Mouse (Mus musculus): ENCODE measurements around the gene Cradd. TPM values are rescaled to one million over a fixed set of nuclear protein-coding genes. Genes with fewer than 3 reads are reported as not detected.

Cradd gene
- total and polyA plus RNA-seq, 2 experiments: 8.9 to 24.7 TPM

DNA sequence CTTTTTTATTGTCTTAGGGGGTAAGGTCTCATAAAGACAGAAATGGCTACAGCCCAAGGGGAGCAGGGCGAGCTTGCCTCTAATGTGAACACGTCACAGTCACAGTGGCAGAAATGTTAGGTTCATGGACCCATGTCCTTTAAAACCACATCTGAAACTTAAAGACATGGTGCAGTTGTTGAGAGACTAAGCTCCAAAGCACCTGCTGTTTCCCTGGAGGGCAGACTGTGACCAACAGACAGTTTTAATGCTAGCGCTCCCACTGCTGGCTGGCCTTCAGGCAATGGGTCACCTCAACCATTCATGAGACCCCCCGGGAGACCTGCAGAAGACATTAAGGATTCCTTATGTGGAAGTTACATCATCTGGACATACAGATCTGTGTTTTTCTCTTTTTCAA, 141.5 kb downstream of the Cradd start:
- no peak for TF ChIP-seq CTCF (IDR thresholded peaks at IDR 0.05; ENCODE audit: low read depth, low read length)
- no peak for TF ChIP-seq POLR2A (IDR thresholded peaks at IDR 0.05; ENCODE audit: extremely low read depth, insufficient read depth, low read length)
- no peak overlapping the region for H3K27ac ChIP-seq (replicated peaks; ENCODE audit: insufficient read depth, low read depth, low read length)
- no peaks in the 10 kb centered on the region for H3K27me3 ChIP-seq (ENCODE audit: control insufficient read depth, insufficient read depth, low read length)
- no peaks in the 10 kb centered on the region for H3K4me1 ChIP-seq (ENCODE audit: control insufficient read depth, insufficient read depth, low read length)
- no peak overlapping the region for H3K4me3 ChIP-seq (ENCODE audit: insufficient read depth, low read depth, low read length)
- 96% methylated on average over 4 of the region's 4 CpGs for WGBS
- no peaks in the 10 kb centered on the region for H3K79me2 ChIP-seq (ENCODE audit: control insufficient read depth, insufficient read depth, low read length)
- DNase-seq (ENCODE audit: extremely low read depth, low read depth, low spot score): no peak
- no peak overlapping the region for H3K9ac ChIP-seq (ENCODE audit: low read depth, low read length)
- no peaks in the 10 kb centered on the region for H3K36me3 ChIP-seq (ENCODE audit: control insufficient read depth, insufficient read depth, low read length)

DNA sequence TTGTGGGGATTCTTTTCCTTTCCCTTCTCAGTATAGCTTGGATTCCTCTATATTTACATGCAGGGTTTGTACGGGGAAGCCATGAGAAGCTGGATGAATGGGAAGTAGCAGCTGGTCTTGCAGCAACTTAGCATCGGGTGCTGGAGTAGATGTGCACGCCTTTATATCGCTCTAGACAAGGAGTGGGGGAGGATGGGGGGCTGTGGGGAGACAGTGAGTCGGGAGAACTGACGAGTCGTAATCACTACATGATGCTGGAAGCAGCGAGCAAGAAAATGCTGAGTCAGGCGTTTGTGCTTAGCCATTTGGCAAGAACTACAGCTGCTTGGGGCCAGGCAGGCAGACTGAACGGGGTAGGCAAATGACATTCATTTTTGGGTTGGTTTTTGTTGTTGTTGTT, 142.4 kb downstream of the Cradd start:
- H3K27ac ChIP-seq (replicated peaks; ENCODE audit: insufficient read depth, low read depth, low read length): no peak overlapping the region

DNA sequence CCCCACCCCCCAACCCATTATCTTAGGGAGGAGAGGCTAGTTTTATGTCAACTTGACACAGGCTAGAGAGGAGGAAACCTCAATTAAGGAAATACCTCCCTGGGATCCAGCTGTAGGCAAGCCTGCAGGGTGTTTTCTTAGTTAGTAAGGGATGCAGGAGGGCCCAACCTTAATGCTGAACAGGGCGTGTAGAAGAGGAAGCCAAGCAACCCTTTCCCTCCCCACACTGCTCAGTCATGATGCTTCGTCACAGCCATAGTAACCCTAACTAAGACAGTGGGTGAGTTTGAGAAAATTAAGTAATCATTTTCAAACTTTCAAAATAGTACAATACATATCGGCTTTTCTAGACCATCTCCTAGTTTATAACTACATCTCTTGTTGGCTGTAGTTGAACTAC, 143.0 kb downstream of the Cradd start:
- Histone ChIP-seq H3K79me2 (ENCODE audit: control insufficient read depth, insufficient read depth, low read length) (no peaks in the 10 kb centered on the region), H3K9ac (ENCODE audit: low read depth, low read length) (no peak overlapping the region), H3K36me3 (ENCODE audit: control insufficient read depth, insufficient read depth, low read length) (no peaks in the 10 kb centered on the region), H3K27me3 (ENCODE audit: control insufficient read depth, insufficient read depth, low read length) (no peaks in the 10 kb centered on the region), H3K4me3 (ENCODE audit: insufficient read depth, low read depth, low read length) (no peak overlapping the region), H3K27ac (replicated peaks; ENCODE audit: insufficient read depth, low read depth, low read length) (no peak overlapping the region), H3K4me1 (ENCODE audit: control insufficient read depth, insufficient read depth, low read length) (no peaks in the 10 kb centered on the region)
- WGBS: 93% methylated on average over 3 of the region's 3 CpGs
- no peak for TF ChIP-seq POLR2A (IDR thresholded peaks at IDR 0.05; ENCODE audit: extremely low read depth, insufficient read depth, low read length)
- no peak for TF ChIP-seq CTCF (IDR thresholded peaks at IDR 0.05; ENCODE audit: low read depth, low read length)
- DNase-seq (ENCODE audit: extremely low read depth, low read depth, low spot score): no peak

More for the DNA sequence above, 142.4 kb downstream of the Cradd start:
- no peaks in the 10 kb centered on the region for H3K27me3 ChIP-seq (ENCODE audit: control insufficient read depth, insufficient read depth, low read length)
- no peaks in the 10 kb centered on the region for H3K36me3 ChIP-seq (ENCODE audit: control insufficient read depth, insufficient read depth, low read length)
- no peaks in the 10 kb centered on the region for H3K79me2 ChIP-seq (ENCODE audit: control insufficient read depth, insufficient read depth, low read length)
- H3K9ac ChIP-seq (ENCODE audit: low read depth, low read length): no peak overlapping the region
- H3K4me3 ChIP-seq (ENCODE audit: insufficient read depth, low read depth, low read length): no peak overlapping the region
- DNase-seq (ENCODE audit: extremely low read depth, low read depth, low spot score): no peak
- 57% methylated on average over 10 of the region's 10 CpGs for WGBS
- no peak for TF ChIP-seq CTCF (IDR thresholded peaks at IDR 0.05; ENCODE audit: low read depth, low read length)
- no peak for TF ChIP-seq POLR2A (IDR thresholded peaks at IDR 0.05; ENCODE audit: extremely low read depth, insufficient read depth, low read length)
- H3K4me1 ChIP-seq (ENCODE audit: control insufficient read depth, insufficient read depth, low read length): no peaks in the 10 kb centered on the region

DNA sequence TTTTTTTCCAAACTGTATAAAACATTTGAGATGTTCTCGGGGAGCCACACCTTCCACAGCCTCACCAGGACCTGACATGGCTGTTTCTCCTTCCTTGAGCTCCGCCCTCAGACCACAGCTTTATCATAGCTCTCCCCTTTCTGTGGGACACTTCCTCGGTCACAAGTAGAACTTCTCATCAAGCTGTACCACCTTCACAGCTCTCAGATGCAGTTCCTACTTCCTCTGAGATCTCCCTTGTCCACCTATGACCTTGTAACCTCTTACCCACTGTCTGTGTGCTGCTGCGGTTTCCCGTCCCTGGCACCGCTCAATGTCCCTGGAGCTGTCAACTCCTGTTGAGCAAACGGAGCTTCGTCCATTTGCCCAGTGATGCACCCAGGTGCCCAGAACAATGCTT, 143.8 kb downstream of the Cradd start:
- Histone ChIP-seq H3K4me1 (ENCODE audit: control insufficient read depth, insufficient read depth, low read length) (no peaks in the 10 kb centered on the region), H3K4me3 (ENCODE audit: insufficient read depth, low read depth, low read length) (no peak overlapping the region), H3K27me3 (ENCODE audit: control insufficient read depth, insufficient read depth, low read length) (no peaks in the 10 kb centered on the region), H3K9ac (ENCODE audit: low read depth, low read length) (no peak overlapping the region), H3K79me2 (ENCODE audit: control insufficient read depth, insufficient read depth, low read length) (no peaks in the 10 kb centered on the region), H3K27ac (replicated peaks; ENCODE audit: insufficient read depth, low read depth, low read length) (no peak overlapping the region), H3K36me3 (ENCODE audit: control insufficient read depth, insufficient read depth, low read length) (no peaks in the 10 kb centered on the region)
- WGBS: 50% methylated on average over 8 of the region's 8 CpGs
- TF ChIP-seq POLR2A (IDR thresholded peaks at IDR 0.05; ENCODE audit: extremely low read depth, insufficient read depth, low read length): no peak
- no peak for TF ChIP-seq CTCF (IDR thresholded peaks at IDR 0.05; ENCODE audit: low read depth, low read length)
- DNase-seq (ENCODE audit: extremely low read depth, low read depth, low spot score): peak; percentile 43

DNA sequence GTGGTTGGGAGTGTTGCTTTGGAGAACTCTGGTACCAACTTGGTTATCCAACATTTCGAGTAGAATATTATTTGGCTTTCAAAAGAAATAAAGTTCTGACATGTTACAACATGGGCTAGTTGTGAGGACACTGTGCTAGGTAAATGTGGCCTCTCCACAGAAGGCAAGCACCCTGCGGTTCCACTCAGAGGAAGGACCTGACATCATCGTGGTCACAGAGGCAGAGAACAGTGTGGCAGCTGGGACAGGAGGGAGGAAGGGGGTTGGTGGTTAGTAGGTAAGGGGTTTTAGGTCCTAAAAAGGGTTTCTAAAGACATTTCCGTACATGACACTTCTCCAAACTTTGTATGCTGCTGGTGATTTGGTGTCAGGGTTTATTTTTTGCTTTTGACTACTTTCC, 145.1 kb downstream of the Cradd start:
- no peak for TF ChIP-seq POLR2A (IDR thresholded peaks at IDR 0.05; ENCODE audit: extremely low read depth, insufficient read depth, low read length)
- no peak for TF ChIP-seq CTCF (IDR thresholded peaks at IDR 0.05; ENCODE audit: low read depth, low read length)
- no peaks in the 10 kb centered on the region for H3K36me3 ChIP-seq (ENCODE audit: control insufficient read depth, insufficient read depth, low read length)
- no peak overlapping the region for H3K27ac ChIP-seq (replicated peaks; ENCODE audit: insufficient read depth, low read depth, low read length)
- no peak overlapping the region for H3K9ac ChIP-seq (ENCODE audit: low read depth, low read length)
- no peaks in the 10 kb centered on the region for H3K79me2 ChIP-seq (ENCODE audit: control insufficient read depth, insufficient read depth, low read length)
- WGBS: 89% methylated on average over 4 of the region's 4 CpGs
- H3K4me3 ChIP-seq (ENCODE audit: insufficient read depth, low read depth, low read length): no peak overlapping the region
- H3K4me1 ChIP-seq (ENCODE audit: control insufficient read depth, insufficient read depth, low read length): no peaks in the 10 kb centered on the region
- no peak for DNase-seq (ENCODE audit: extremely low read depth, low read depth, low spot score)
- H3K27me3 ChIP-seq (ENCODE audit: control insufficient read depth, insufficient read depth, low read length): no peaks in the 10 kb centered on the region

DNA sequence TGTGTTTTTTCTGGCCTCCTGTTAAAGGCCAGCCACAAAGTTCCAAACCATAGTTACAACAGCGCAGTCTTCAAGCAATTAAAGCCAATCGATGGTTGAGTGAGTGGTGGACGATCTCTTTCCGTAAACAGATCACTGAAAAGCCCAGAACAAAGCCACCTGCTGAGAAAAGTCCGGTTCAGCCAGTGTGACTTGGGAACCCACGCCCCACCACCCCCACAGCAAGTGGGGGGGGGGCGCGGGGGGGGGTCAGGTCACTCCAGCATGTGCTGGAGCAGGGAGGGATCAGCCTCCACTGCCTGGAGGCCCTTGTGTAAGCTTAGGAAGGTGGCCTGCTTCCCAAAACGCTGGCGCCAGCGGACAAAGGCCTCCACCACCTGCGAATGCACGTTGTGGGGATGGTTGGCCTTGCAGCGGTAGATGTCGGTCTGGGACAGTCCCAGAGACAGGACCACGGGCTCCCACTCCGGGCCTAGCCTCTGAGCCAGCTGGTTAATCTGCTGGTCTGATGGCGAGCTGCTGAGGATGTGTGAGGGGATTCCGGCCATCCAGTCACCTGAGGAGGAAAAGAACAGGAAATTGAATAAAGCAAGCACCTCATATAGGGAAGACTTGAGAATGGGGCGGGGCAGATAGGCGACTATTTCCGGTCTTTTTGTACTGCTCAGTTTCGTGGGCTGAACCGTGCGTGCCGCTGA, 148.4 kb downstream of the Cradd start:
- no peaks in the 10 kb centered on the region for H3K4me1 ChIP-seq (ENCODE audit: control insufficient read depth, insufficient read depth, low read length)
- H3K79me2 ChIP-seq (ENCODE audit: control insufficient read depth, insufficient read depth, low read length): no peaks in the 10 kb centered on the region
- no peaks in the 10 kb centered on the region for H3K27me3 ChIP-seq (ENCODE audit: control insufficient read depth, insufficient read depth, low read length)
- no peak for TF ChIP-seq CTCF (IDR thresholded peaks at IDR 0.05; ENCODE audit: low read depth, low read length)
- no peak for TF ChIP-seq POLR2A (IDR thresholded peaks at IDR 0.05; ENCODE audit: extremely low read depth, insufficient read depth, low read length)
- no peak overlapping the region for H3K4me3 ChIP-seq (ENCODE audit: insufficient read depth, low read depth, low read length)
- H3K27ac ChIP-seq (replicated peaks; ENCODE audit: insufficient read depth, low read depth, low read length): no peak overlapping the region
- H3K9ac ChIP-seq (ENCODE audit: low read depth, low read length): no peak overlapping the region
- DNase-seq (ENCODE audit: extremely low read depth, low read depth, low spot score): no peak
- WGBS: 86% methylated on average over 26 of the region's 26 CpGs
- no peaks in the 10 kb centered on the region for H3K36me3 ChIP-seq (ENCODE audit: control insufficient read depth, insufficient read depth, low read length)

Data from liver, adult 2 months (tissue).